Mouse (Mus musculus) inflammation-experienced regulatory T-cells, adult 6 months (primary cell): ENCODE results near the gene Spc25. TPM values are rescaled to one million over a fixed set of nuclear protein-coding genes. Genes with fewer than 3 reads are reported as not detected.

ENCODE experiments used
- ATAC-seq: one replicate; pipeline ENCODE4 v1.8.0; 2017
- polyA plus RNA-seq, 3 experiments: library from polyadenylated mRNA; unstranded; fragments of 100-300 nt; shearing (Covaris generic); gene quantifications; one replicate each; pipeline ENCODE4 v1.2.1; 2017

Gene Spc25
- 10 to 100 TPM in 1 of 3 experiments, 1 to 10 TPM in 2; 6.9 to 69.2 (median 7.4) TPM for polyA plus RNA-seq

DNA sequence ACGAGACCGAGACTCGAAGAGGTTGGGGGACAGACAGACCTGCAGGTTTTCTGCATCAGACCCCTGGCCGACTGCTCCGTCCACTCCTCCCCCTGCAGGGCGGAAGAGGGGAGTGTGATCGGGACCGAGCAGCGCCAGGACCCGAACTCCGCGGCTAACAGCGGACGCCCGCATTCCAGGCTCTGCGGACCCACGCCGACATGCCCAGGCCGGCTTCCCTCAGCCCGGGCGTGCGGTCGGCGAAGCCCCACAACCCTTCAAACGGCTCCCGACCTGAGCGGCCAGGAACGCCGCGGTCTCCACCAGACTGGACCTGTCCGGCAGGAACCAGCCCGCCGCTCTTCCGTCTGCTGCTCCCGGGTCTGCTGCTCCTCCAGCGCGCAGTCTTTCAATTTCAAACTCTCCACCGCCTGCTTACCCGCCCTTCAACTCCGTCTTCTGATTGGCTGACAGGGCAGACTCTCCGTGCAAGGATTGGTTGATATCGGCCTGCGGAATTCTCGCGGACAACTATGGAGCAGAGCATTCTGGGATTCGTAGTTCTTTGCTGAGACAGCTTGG lies at the start of gene Spc25:
Spc25 (minus strand) TSS at position 404 of the 561 bp plus-strand sequence.
- ATAC-seq, result peak; percentile 100

DNA sequence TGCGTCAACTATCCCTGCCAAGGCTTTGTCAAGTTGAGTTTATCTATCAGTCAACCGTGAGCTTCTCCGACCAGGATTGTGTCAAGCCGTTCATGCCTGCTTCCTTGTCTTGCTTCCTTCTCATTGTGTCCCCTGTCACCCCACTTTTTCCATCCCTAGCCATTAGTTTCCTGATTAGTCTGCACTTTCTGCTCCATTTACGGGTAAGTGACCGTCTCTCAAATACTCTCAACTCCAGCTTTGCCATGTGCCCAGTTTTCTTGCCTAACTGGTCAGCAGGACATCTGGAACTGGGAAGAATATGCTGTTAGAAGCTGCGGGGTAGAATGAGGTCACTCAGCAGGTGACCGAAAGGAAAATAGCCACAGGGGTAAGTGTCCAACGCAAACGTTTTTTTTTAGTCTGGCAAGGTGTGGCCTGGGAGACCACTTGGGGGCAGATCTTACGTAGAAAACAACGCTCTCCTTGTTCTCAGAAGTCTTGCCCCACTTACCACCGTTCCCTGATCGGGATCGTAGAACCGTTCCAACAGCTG lies 42.3 kb upstream of the Spc25 start:
- ATAC-seq, result no peak

DNA sequence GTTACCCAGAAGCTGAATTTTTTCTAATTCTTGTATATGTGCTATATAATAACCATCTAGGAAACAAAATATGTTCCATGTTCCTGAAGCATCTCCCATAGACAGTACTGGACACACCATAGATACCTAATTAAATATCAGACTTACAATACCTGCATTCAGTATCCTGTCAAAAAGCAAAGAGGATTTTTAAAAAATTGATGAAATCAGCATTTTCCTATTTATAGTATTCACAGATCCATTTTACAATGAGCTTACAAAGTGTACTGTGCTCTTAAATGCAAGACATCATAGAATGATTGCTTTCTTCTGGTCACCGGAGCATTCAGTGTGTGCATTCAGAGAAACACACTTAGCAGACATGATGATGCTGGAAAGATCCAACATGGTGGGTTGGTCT lies 41.1 kb upstream of the Spc25 start:
- no peak for ATAC-seq

DNA sequence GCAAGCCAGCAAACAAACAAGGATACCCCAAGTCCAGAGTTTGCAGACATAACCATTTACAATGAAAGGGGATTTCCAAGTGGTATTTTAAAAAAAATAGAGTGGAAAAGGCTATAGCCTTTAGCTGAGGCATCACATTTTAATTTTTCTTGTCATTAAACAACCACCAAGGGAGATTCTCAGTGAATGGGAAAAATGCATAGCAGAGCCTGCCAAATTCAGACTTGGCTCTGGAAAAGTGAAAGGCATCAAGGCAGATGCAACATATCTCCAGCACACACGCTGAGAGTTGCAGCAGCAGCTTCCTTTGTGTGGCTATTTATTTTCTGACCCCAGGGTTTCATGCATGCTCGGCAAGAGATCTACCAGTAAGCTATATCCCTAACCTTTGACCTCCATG lies 38.9 kb upstream of the Spc25 start:
- ATAC-seq, result no peak

DNA sequence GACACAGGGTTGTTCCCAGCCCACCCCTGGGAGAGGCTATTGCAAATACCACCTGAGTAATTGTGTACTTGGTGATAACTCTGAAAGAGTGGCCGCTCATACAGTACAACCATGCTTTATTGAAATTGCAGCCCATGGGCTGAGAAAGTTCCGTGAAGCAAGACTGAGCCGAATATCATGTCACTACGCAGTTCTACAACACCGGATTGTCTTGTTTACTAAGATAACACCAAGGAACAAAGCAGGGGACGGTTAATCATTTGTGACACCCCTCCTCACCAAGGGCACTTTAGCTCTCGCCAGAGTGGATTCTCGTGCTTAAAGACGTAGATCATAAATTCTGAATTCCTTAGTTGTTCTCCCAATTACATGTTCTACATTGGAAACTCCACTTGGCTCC lies 33.3 kb upstream of the Spc25 start:
- ATAC-seq, result no peak

DNA sequence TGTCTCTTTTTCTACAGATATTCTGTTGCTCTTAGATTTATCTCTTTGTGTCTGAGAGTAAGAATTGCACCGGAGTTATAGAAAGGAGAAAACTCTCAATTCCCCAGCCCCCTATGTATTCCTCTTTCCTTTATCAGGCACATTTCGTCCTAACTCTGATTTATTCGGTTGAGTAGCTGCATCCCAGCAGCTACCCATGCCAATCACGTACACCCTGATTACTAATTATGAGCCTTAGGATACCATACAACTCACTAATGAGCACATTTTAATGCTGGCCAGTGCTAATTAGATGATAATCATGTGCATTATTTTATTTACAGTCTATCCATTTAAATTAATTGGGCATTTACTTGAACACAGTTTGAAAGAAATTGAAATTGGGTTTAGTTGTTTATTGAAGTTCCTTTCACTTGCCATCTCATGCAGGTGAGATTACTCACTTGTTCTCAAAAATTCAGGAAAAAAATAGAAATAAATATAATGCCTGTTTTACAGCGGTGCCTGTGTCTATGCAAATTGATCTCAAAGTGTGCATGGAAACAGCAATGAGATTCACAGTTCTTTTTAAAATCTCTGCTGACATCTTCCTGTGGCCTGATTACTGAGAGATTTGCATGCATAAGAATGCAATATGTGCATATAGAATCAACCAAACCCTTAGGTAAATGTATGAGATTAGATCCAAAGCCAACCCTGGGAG lies 29.1 kb upstream of the Spc25 start:
- ATAC-seq, result no peak

DNA sequence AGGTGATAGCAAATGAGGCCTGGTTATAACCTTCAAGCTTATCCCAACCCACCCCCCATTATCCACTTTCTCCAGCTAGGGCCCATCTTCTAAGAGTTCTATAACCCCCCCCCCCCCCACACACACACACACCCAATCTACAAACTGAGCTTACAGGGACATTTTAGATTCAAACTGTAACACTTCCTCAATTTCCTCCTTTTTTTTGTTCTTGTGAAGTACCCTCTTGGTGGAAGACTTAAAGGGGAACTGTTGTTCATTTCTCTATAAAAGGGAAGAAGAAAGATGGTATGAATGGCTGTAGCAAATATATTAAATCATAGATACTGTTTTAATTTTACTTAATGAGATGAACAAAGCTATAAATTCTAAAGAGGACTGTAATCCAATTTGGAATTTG lies 26.1 kb upstream of the Spc25 start:
- ATAC-seq, result no peak

DNA sequence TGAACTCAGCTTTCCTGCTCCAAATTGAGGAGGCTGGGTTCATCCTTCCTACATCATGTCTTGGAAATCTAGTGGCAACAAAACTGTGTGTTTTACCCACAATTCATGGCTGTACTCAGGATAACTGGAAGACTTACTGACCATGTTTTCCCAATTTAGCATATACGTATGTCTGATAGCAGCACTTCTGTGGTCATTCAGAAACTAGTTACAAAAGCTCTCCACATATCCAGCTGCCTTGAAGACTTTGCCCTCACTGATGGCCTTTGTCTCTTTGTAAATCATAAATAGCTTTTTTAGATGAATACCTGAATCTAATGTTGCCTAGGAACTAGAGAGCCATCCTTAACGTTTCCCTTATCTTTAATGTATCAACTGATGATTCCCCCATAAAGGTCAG lies 24.1 kb upstream of the Spc25 start:
- no peak for ATAC-seq

DNA sequence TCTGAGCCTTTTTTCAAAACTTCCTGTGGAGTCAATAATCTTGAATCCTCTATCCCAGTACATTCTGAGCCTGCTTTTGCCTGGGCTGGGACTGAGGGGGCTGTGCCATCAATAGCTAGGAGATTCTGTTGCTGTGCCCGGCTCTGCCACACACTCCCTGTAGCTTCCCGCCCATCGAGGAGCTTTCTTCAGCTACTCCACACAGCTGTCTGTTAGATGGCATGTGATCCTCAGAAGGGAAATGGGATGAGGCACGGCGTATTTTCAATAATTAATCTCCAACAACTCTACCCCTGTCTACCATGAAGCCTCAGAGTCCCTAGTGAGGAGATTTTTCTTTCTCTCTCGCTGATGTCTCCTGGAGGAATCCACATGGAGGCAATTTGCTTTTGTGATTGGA lies 22.6 kb upstream of the Spc25 start:
- ATAC-seq, result no peak

DNA sequence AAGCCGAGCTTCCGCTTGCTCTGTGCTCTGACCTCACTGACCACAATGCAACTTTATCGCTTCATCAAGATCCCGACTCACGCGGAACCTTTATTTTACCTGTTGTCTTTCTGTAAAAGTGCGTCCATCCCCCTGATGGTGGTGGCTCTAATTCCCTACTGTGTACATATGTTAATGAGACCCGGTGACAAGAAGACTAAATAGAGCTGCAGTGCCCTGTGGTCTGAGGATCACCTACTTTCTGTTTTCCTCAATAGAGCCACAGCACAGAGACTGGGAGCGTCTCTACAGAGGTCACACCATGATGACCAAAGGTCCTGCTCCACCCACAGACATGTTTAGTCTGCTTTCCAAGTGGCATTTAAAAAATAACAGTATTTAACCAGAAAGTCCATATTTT lies 20.9 kb upstream of the Spc25 start:
- no peak for ATAC-seq

DNA sequence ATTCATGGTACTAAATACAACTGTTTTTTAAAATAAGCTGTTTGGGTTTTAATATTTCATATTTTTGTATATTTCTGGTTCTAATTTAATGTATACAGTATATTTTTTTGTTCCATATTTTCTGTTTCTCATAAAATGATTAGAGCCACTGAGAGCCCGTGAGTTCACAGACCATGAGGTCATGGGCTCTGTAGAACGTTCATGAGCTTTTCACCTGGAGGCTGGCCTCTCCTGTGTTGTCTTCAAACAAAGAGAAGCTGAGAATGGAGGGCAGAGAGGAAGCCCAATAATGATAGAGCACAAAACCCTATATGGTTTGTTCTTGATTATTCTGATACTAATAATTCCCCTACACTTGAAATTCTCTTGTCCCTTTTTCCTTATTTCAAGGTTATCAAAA lies 18.7 kb upstream of the Spc25 start:
- ATAC-seq, result no peak

DNA sequence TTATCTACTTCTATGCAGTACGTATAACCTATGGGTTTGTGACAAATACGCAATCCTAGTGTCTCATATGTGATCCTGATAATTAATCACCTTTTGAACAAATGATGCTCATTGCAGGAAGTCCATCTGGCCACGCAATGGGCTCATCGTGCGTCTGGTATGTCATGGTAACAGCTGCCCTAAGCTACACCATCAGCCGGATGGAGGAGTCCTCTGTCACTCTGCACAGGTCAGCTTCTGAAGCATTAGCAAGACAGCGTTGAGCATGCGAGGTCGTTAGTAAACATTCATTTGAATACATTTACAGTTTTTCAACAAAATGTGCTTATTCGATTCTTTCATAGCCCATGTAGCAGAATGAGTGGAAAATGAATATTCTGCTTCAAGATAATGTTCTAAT lies 16.8 kb upstream of the Spc25 start:
- no peak for ATAC-seq

DNA sequence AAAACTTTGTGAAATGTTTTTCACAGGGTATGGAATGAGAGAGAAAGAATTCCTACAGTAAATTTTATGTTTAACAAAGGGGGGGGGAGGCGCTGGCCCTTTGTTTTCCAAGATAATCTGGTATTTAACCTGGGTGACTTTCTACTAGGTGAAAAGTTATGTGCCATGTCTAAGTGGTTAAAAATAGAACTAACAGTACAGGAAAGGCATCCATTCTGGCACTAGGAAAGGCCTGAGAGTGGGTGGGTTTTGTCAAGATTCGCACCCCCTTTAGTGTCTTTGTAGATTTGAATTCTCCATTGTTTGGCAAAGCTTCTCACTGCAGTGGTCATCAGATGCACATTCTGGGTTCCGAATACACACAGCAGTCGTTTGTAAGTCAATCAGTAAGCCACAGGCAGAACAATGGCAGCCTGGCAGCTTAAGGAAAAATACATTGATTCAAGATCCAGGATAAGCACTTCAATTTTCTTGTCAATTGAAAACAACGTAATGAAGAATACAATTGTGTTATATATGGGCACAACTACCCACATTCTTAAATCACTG lies 15.9 kb upstream of the Spc25 start:
- no peak for ATAC-seq

DNA sequence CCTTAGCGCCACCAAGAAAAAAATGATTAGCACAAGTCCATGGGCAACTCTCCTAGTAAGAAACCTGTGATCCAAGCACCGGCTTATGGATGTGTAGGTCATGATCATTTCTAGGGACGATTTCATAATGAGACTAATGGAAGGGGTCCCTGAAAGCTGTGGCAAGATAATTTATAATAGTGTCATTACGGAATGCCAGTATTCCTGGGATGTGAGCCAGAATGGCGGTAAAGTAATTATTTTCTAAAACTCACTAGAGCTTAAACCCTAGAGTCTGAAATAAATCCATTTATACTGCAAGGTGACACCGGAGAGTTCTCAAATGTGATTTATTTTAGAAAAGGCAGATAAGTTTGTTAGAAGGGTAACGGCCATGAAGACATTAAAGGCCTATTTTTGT lies 9.2 kb upstream of the Spc25 start:
- ATAC-seq, result no peak

DNA sequence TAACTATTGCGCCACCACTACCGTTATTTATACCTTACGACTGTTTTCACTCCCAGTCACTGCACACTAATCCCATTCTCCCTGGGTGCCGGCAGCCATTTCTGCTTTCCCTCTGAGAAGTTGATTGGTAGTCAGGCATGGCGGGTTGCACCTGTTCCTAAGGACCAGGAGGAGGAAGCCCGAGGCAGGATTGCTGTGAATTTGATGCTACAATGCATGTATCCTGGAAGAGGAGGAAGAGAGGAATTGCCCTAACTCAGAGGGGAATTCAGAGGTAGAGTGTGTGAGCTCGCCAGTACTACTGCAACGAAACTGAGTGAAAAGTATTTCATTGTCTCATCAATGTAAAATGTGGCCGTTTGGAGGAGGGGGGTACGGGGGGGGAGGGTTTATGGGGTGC lies 6.7 kb upstream of the Spc25 start:
- no peak for ATAC-seq

DNA sequence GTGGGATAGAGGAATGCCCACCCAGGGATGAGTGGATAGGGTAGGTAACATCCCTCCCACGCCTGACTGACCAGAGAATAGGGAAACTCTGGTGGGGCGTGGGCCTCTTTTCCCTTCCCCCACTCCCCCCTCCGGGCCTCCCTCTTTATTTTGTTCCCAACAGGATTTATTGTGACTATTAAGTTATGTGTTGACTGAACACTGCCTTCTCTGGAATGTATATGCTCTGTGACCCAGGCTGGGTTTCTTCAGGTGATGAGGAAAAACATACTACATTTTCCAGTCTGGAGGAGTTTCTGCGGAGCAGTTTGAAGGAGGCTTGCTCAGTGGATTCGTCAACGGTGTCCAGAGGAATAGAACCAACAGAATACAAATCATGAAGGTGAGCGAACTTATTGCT lies 4.8 kb upstream of the Spc25 start, which contains the start of gene G6pc2:
G6pc2 (plus strand) TSS at position 301 of the 400 bp plus-strand sequence.
- no peak for ATAC-seq

DNA sequence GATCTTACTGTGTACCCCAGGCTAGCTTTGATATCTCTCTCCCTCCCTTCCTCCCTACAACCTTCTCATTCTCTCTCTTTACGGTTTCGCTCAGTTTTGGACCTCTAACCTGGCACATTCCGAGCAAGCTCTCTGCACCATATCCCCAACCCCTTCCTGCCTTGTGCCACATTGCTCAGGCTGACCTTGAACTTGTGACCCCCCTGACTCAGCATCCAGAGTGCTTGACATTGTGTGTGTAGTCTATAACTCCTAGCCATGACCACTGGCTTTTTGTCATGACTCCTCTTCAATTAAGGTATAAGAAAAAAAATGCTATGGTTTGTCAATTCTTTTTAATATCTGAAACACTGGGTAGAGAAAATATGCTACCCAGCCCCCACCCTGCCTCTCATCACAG lies 3.7 kb upstream of the Spc25 start:
- ATAC-seq, result no peak

DNA sequence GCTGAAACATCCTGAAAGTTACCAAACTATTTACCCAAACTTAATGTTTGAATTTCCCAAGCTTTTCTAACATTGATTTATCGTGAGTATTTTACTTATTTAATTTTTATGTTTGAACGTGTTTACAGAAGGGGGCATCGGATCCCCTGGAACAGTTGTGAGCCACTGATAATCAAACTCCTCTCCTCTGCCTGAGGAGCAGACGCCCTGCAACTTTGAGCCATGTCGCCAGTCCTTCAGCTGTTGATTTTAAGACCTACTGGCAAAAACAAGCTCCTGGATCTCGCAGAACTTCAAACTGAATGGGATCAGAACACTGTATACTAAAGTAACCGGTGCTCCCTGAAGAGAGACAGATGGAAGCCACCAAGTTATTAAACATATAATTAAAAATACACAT lies 529 bp upstream of the Spc25 start:
- ATAC-seq, result no peak

DNA sequence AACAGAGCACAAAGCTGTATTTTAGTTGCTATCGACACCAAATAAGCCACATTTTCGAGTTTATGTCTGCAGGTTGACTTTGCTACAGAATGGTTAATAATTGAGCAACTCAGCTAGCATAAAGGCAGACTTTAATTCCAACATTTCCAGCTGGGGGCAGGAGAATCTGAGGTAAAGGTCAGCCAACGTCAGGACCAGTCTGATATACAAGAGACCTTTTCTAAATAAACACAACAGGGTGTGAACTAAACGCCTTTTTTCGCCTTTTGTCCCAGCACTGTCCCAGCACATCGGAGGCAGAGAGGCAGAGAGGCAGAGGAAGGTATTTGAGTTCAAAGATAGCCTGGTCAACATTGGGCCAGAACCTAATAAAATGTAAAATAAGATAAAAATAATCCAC lies 809 bp downstream of the Spc25 start:
- no peak for ATAC-seq

DNA sequence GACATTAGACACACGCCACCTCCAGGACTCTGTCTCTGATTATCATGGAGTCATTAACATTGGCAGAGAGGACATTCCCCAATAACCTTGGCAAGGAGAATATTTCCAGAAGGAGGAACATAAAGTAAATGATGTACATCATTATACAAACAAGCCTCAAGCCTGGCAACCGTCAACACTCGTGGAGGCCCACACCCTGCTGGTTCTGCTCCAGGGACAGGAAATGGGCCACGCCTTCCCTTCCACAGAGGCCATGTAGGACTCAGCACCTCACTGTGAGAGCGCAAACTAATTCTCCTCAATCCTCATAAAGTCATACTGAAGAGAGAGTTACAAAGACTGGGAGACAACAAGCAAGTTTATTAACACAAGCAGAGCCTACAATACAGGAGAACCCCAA lies 12.4 kb downstream of the Spc25 start:
- ATAC-seq, result no peak

DNA sequence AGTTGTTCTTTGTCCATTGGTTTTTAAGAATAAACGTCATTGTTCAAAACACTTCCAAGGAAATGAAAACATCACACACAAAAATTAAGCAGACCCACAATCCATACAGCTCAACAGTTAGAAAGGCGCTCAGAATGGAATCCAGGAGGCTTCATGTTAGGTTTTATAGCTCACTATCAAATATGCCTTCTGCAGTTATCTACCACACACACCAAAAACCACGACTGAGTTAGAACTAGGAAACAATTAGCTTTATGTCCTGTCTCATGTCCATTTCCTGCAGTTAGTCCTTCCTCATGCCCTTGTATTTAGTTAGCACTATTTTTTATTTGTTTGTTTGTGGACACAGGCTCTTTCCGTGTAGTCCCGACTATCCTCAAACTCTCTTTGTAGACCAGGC lies 14.9 kb downstream of the Spc25 start:
- no peak for ATAC-seq

DNA sequence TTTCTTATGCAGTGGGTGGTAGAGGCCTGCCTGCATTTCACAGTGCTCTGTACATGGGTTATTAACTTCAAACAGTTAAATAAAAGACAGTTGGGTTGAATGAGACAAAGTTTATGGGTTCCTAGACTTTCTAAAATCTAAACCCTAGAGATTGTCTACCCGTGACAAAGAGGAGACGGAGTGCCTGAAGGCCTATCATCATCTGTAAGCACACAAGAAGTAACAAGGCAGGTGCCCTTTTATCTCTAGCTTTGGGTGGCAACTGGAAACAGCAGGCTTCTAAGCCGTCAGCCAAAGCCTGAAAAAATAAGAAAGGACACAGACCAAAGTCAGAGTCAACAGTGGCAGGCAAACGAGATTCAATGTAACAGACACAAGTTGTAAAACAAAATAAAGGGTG lies 16.8 kb downstream of the Spc25 start:
- ATAC-seq, result no peak

DNA sequence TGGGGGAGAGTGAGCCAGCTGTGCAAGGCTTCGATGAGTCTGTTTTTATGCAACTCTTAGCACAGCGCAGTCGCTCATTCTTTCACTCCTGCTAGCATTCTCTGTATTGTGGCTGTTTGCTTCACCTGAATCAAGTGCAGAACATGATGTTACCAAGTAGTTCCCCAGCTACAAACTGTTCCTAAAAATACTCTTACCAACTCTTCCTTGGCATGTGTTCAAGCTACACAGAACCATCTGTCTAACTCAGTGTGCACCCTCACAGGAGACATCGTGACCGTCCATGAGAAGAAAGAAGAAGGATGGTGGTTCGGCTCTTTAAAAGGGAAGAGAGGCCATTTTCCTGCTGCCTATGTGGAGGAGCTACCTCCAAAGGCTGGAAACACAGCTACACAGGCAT lies 17.3 kb downstream of the Spc25 start:
- ATAC-seq, result no peak

DNA sequence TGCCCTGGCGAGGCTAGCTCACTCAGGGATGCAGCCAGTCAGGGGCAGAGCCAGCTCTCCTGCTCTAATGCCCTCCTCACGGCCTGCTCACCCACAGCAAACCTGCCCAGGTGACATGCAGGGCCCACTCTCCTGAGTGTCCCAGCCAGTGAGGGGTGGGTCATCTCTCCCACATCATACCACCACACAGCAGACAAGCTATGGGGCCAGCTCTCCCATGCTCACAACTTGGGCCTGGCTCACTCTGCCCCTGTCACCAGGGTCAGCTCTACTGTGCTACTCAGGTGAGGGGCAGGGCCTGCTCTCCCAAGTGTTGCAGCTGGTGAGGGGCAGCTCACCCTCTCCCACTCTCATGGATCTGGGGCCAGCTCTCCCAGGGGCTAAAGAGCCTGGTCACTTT lies 18.0 kb downstream of the Spc25 start:
- ATAC-seq, result no peak
